Mouse (Mus musculus): ENCODE data around the gene 1700056E22Rik. TPM values are rescaled to one million over a fixed set of nuclear protein-coding genes. Genes with fewer than 3 reads are reported as not detected.

Gene 1700056E22Rik
- polyA plus RNA-seq (2017; shearing (Covaris generic)), result 6.4 TPM

DNA sequence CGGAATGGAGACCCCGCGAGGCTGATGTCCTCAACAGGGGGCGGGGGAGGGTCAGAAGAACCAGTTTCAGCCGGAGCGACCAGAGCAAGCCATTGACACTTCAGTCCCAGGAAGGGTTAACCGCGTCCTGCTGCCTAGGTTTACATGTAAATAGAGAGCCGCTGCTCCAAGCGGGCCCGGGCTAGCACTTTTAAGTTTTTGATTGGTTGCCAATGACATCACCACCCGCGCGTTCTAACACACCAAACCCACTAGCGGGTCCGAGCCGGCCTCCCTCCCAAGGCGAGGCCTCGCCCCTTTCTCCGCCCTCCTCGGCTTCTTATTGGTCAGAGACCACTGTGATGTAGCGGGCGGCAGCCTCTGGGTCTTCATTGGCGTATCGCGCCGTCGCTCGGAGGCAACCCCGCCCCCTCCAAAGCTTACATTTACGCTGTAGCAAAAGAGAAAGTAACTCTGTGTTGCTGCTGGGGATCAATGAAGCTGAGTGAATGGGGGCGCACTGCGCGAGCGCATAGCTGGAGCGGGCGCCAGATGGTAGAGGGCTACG, at the start of gene 1700056E22Rik:
TSS of gene 1700056E22Rik (minus strand) at position 291 of the 547 bp plus-strand sequence.

DNA sequence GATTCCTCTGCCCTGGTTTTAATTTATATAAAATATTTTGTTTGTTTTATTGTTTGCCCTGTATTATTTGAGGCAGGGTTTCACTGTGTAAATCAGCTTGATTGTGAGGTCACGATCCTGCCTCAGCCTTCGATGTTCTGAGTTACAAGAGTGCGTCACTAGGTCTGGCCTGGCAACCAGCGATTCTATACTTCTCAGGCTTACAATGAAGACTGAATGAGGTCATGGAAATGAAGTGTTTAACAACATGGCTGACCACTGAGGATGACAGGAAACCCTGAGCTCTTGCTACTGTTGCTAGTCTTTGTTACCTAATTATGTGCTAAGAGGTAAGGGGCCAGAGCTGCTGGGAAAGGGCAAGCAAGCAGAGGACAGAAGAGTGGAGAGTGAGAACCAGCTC, 21.0 kb downstream of the 1700056E22Rik start, which contains the start of gene Dusp10:
TSS of gene Dusp10 (plus strand) at position 197 of the 400 bp plus-strand sequence.

Other genes starting within 250 kb of the 1700056E22Rik start
- 38.6 TPM for gene Dusp10, start 21.0 kb downstream of the 1700056E22Rik start, polyA plus RNA-seq (2017; shearing (Covaris generic))